13 mouse cellular contexts compared by ENCODE assay signal in the genomic region with DNA sequence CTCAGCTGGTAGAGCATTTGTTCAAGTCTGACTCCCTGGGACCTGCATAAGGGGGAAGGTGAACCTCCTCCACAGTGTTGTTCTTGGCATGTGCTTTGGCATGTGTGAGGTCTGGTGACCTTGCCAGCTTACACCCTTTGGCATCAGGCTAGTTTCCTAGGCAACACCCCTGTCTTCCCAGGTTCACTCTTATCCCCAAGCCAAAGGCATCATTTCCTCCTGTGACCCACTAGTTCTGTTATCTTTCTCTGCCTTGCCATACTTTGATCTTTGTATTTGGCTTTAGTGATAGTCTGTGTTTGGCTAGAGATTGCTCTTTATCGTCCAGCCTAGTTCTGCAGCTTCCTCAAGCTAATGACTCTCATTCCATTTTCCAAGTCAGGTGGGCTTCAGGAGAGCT. TPM values are rescaled to one million over a fixed set of nuclear protein-coding genes. Genes with fewer than 3 reads are reported as not detected.
DNase-seq lines count a peak whose midpoint lies in the region; ATAC-seq and TF ChIP-seq lines count a peak whose summit lies in the region.
"Had no signal": no experiment of that assay in that cellular context is flagged by ENCODE, and none has a peak within 500 bp of the region (broad histone marks: within the 10 kb centered on the region; RNA-seq: fewer than 3 reads in every experiment).

No protein-coding gene starts in this region.

- no peaks in the 10 kb centered on the region for H3K9me3 ChIP-seq in MEL (replicated peaks; ENCODE audit: insufficient read depth, low read length)
- no peaks in the 10 kb centered on the region for H3K9me3 ChIP-seq in liver, embryonic 11.5 days (ENCODE audit: control insufficient read depth, low read length)
- H3K9me3 ChIP-seq: forebrain, embryonic 13.5 days; hindbrain, embryonic 10.5 days had no signal

- H3K4me2 ChIP-seq in liver, embryonic 11.5 days, result no peak overlapping the region
- H3K4me2 ChIP-seq: forebrain, embryonic 13.5 days had no signal

- H3K27ac ChIP-seq in MEL (ENCODE audit: control insufficient read depth, low read depth, low read length), result no peak overlapping the region
- H3K27ac ChIP-seq in liver, embryonic 11.5 days (ENCODE audit: low read depth, low read length), result no peak overlapping the region; the same call in 1 of the 2 replicates
- H3K27ac ChIP-seq: forebrain, embryonic 13.5 days; hindbrain, embryonic 10.5 days; macrophage had no signal

- H3K4me3 ChIP-seq in MEL (ENCODE audit: control insufficient read depth in 1 of 2, insufficient read depth in 1 of 2, low read depth in 2 of 2, low read length in 2 of 2), result no peak overlapping the region
- H3K4me3 ChIP-seq in liver, embryonic 11.5 days (ENCODE audit: low read depth, low read length), result no peak overlapping the region
- H3K4me3 ChIP-seq: forebrain, embryonic 13.5 days; hindbrain, embryonic 10.5 days had no signal

- ATAC-seq in liver, embryonic 11.5 days (replicated peaks; ENCODE audit: low FRiP score), result peak; percentile 43; the same call in 1 of the 2 replicates
- ATAC-seq: forebrain, embryonic 13.5 days; intestine, postnatal 0 days had no signal

- TF ChIP-seq RAD21 in MEL (IDR thresholded peaks at IDR 0.05; ENCODE audit: low read depth, low read length), result no peak

- 28% methylated on average over 1 of the region's 1 CpGs for WGBS in liver, embryonic 11.5 days

- H3K36me3 ChIP-seq in MEL (ENCODE audit: control insufficient read depth in 1 of 2, insufficient read depth in 2 of 2, low read length in 2 of 2), result peaks cover 13 to 21% of the 10 kb centered on the region in 2 experiments
- H3K36me3 ChIP-seq in liver, embryonic 11.5 days (ENCODE audit: control insufficient read depth, insufficient read depth, low read length), result peaks cover 30% of the 10 kb centered on the region

- no peaks in the 10 kb centered on the region for H3K27me3 ChIP-seq in MEL (ENCODE audit: control insufficient read depth in 1 of 2, insufficient read depth in 2 of 2, low read length in 2 of 2)
- H3K27me3 ChIP-seq in liver, embryonic 11.5 days (replicated peaks; ENCODE audit: control insufficient read depth, insufficient read depth, low read length), result no peaks in the 10 kb centered on the region
- H3K27me3 ChIP-seq: forebrain, embryonic 13.5 days had no signal

- peaks cover 12% of the 10 kb centered on the region for H3K79me2 ChIP-seq in MEL (ENCODE audit: control insufficient read depth, insufficient read depth, low read length, poor library complexity)

- peak; percentile 37 for DNase-seq in kidney, adult 18-20 months
- no peak for DNase-seq in kidney, postnatal 4 days
- DNase-seq in 3T3-L1 (ENCODE audit: low read depth, low spot score), result peak; percentile 50
- peak; percentile 68 for DNase-seq in MEL (ENCODE audit: low read depth, low spot score)
- no peak for DNase-seq in liver, embryonic 11.5 days (ENCODE audit: low spot score)
- DNase-seq in natural killer cell, adult 2 months (ENCODE audit: low spot score in 2 of 2), result no peak
- DNase-seq in testis, postnatal 14 days (ENCODE audit: low spot score), result no peak
- DNase-seq: gastrocnemius, postnatal 36 days; right cerebral cortex, postnatal 25 days had no signal

- TF ChIP-seq CTCF in MEL (IDR thresholded peaks at IDR 0.05 in 2 of 3, conservative IDR thresholded peaks at IDR 0.05 in 1 of 3; ENCODE audit: control insufficient read depth in 1 of 3, insufficient read depth in 1 of 3, low read depth in 2 of 3, low read length in 3 of 3, poor library complexity in 1 of 3, severe bottlenecking in 1 of 3), result no peak

- peaks cover 6 to 11% of the 10 kb centered on the region in 2 experiments for H3K4me1 ChIP-seq in MEL (ENCODE audit: control insufficient read depth in 1 of 2, insufficient read depth in 2 of 2, low read length in 2 of 2)
- peaks cover 7% of the 10 kb centered on the region for H3K4me1 ChIP-seq in liver, embryonic 11.5 days (replicated peaks; ENCODE audit: control insufficient read depth, insufficient read depth, low read length)
- H3K4me1 ChIP-seq: hindbrain, embryonic 10.5 days had no signal

- peak in 1 of 2 experiments; percentile 29; a peak in 1 of 4 replicates for TF ChIP-seq POLR2A in MEL (IDR thresholded peaks at IDR 0.05; ENCODE audit: control insufficient read depth in 1 of 2, insufficient read depth in 1 of 2, low read depth in 1 of 2, low read length in 2 of 2, poor library complexity in 1 of 2)

- TF ChIP-seq EP300 in MEL (IDR thresholded peaks at IDR 0.05; ENCODE audit: low read depth in 1 of 2, low read length in 2 of 2), result peak; percentile 75 to 83

- no peak overlapping the region for H3K9ac ChIP-seq in MEL (ENCODE audit: control insufficient read depth, low read depth, low read length, poor library complexity, severe bottlenecking)
- no peak overlapping the region for H3K9ac ChIP-seq in liver, embryonic 11.5 days (ENCODE audit: low read depth, low read length)
- H3K9ac ChIP-seq: forebrain, embryonic 13.5 days had no signal

TF ChIP-seq in MEL, 35 proteins besides CTCF, POLR2A, EP300 and RAD21:
- TF ChIP-seq SIN3A (IDR thresholded peaks at IDR 0.05; ENCODE audit: low read length) (peak; percentile 81), TAL1 (IDR thresholded peaks at IDR 0.05; ENCODE audit: low read length) (peak; percentile 58), RCOR1 (IDR thresholded peaks at IDR 0.05; ENCODE audit: low read depth, low read length) (peak; percentile 78; the same call in 1 of the 2 replicates), MXI1 (IDR thresholded peaks at IDR 0.05; ENCODE audit: low read depth, low read length) (peak; percentile 82), SMC3 (IDR thresholded peaks at IDR 0.05; ENCODE audit: low read depth, low read length) (no peak), GATA1 (IDR thresholded peaks at IDR 0.05; ENCODE audit: low read depth, low read length) (peak; percentile 94), MYB (IDR thresholded peaks at IDR 0.05; ENCODE audit: low read depth, low read length) (no peak), HCFC1 (IDR thresholded peaks at IDR 0.05; ENCODE audit: low read depth, low read length) (no peak), BHLHE40 (IDR thresholded peaks at IDR 0.05; ENCODE audit: borderline replicate concordance, low read depth, low read length) (peak; percentile 73; the same call in 1 of the 2 replicates), TCF12 (IDR thresholded peaks at IDR 0.05; ENCODE audit: low read depth, low read length) (peak; percentile 91), MAX (IDR thresholded peaks at IDR 0.05; ENCODE audit: low read length) (peak; percentile 82), USF1 (IDR thresholded peaks at IDR 0.05; ENCODE audit: low read depth, low read length) (peak; percentile 25; the same call in 1 of the 2 replicates), ZNF384 (IDR thresholded peaks at IDR 0.05; ENCODE audit: low read depth, low read length) (no peak), ETS1 (IDR thresholded peaks at IDR 0.05; ENCODE audit: low read depth, low read length) (peak; percentile 64; the same call in 1 of the 2 replicates)

RNA-seq across cellular contexts. Expression of a gene that starts 7.4 kb away (rescaled TPM):
- total RNA-seq in MEL (2012; rRNA removed), result 66.5 and 67.9 TPM in 2 replicates
- 10 to 100 TPM; 69.4 to 79.1 TPM for polyA plus RNA-seq in MEL (2012; ENCODE audit: insufficient read depth in 1 of 2, insufficient read length in 2 of 2, low read depth in 1 of 2, low replicate concordance in 2 of 2, missing spikeins in 1 of 2)
- polyA plus RNA-seq in liver, embryonic 11.5 days (2014; fragmentation: Nextera tagmentation; extraction: Ambion mirVana), result 77.1 and 85.4 TPM in 2 replicates

Comparison
In these comparisons a context has a peak if more than half of its experiments do, and no peak if none do; other contexts are left out.
1. DNase-seq: peak in kidney, adult 18-20 months (single experiment), 3T3-L1 (single experiment) and MEL (single experiment); none in kidney, postnatal 4 days (0 of 2), liver, embryonic 11.5 days (single experiment), natural killer cell, adult 2 months (0 of 2) and testis, postnatal 14 days (single experiment).